Mouse (Mus musculus) cerebellum, adult 9-10 months (tissue): ENCODE data around the gene Gm5105.

Experiments used
- DNase-seq: peaks from one replicate; pipeline ENCODE4 v3.0.0; 2022

Gene Gm5105

GRCm38 (mm10) chr3:138022651-138023050, 44.5 kb downstream of the Gm5105 start:
- no peak for DNase-seq

- no peak for DNase-seq
Measured at GRCm38 (mm10) chr3:138022003-138022402, 45.2 kb downstream of the Gm5105 start.

GRCm38 (mm10) chr3:138016810-138017209, 50.4 kb downstream of the Gm5105 start:
- no peak for DNase-seq

GRCm38 (mm10) chr3:138014725-138015124, 52.5 kb downstream of the Gm5105 start:
- no peak for DNase-seq

- DNase-seq, result no peak
Measured at GRCm38 (mm10) chr3:138012351-138012750, 54.8 kb downstream of the Gm5105 start.

GRCm38 (mm10) chr3:138008152-138008551, 59.0 kb downstream of the Gm5105 start:
- no peak for DNase-seq

- no peak for DNase-seq
Measured at GRCm38 (mm10) chr3:138006896-138007295, 60.3 kb downstream of the Gm5105 start.

- DNase-seq, result no peak
Measured at GRCm38 (mm10) chr3:138003264-138003663, 63.9 kb downstream of the Gm5105 start.

- DNase-seq, result no peak
Measured at GRCm38 (mm10) chr3:138002545-138002944, 64.6 kb downstream of the Gm5105 start.

- DNase-seq, result no peak
Measured at GRCm38 (mm10) chr3:138001865-138002264, 65.3 kb downstream of the Gm5105 start.

- no peak for DNase-seq
Measured at GRCm38 (mm10) chr3:138000724-138001069, 66.5 kb downstream of the Gm5105 start.

GRCm38 (mm10) chr3:138000062-138000723, 67.0 kb downstream of the Gm5105 start:
- no peak for DNase-seq

- DNase-seq, result no peak
Measured at GRCm38 (mm10) chr3:137999224-137999790, 67.9 kb downstream of the Gm5105 start.
